Mouse (Mus musculus): ENCODE data around the gene Prss44.

- TF ChIP-seq CTCF (IDR thresholded peaks at IDR 0.05; ENCODE audit: insufficient read depth, low read depth, low read length) = no peak
- no peak for TF ChIP-seq POLR2A (IDR thresholded peaks at IDR 0.05; ENCODE audit: insufficient read depth, low read depth, low read length)
Measured at GRCm38 (mm10) chr9:110778559-110778958, 35.2 kb upstream of the Prss44 start.

Data from olfactory bulb, adult 2 months (tissue).